Mouse (Mus musculus) neural tube, embryonic 14.5 days (tissue): ENCODE data around the gene Faap100. TPM values are rescaled to one million over a fixed set of nuclear protein-coding genes. Genes with fewer than 3 reads are reported as not detected.

Experiments
- ATAC-seq: fragments of 200-750 bp; cut with Nextera tagmentation; 2 replicates; pipeline ENCODE4 v1.8.0; 2017; ENCODE audit warnings: low read depth, mild to moderate bottlenecking, moderate TSS enrichment, moderate library complexity
- H3K27ac ChIP-seq: fragments of 300-500 bp; sonication (generic); 2 replicates; pipeline ENCODE4 v1.5.1; 2014; ENCODE audit warnings: low read depth, mild to moderate bottlenecking, control low read depth, low read length, moderate library complexity, mixed read lengths
- H3K27me3 ChIP-seq: fragments of 300-500 bp; sonication (generic); 2 replicates; pipeline ENCODE4 v1.6.1; 2014; ENCODE audit warnings: low read length; ENCODE audit not compliant: control insufficient read depth, insufficient read depth
- H3K36me3 ChIP-seq: fragments of 300-500 bp; sonication (generic); 2 replicates; pipeline ENCODE4 v1.6.1; 2014; ENCODE audit warnings: low read length, mixed read lengths; ENCODE audit not compliant: control insufficient read depth, insufficient read depth
- H3K4me1 ChIP-seq: fragments of 300-500 bp; sonication (generic); 2 replicates; pipeline ENCODE4 v1.6.1; 2014; ENCODE audit warnings: low read length; ENCODE audit not compliant: control insufficient read depth, insufficient read depth
- H3K4me2 ChIP-seq: fragments of 300-500 bp; sonication (generic); 2 replicates; pipeline ENCODE4 v1.6.1; 2014; ENCODE audit warnings: mild to moderate bottlenecking, low read depth, low read length, control low read depth
- H3K4me3 ChIP-seq: fragments of 300-500 bp; sonication (generic); 2 replicates; pipeline ENCODE4 v1.5.1; 2014; ENCODE audit warnings: low read depth, low read length, control low read depth, mixed read lengths
- H3K9ac ChIP-seq: fragments of 300-500 bp; sonication (generic); replicated peaks from 2 replicates; pipeline ENCODE4 v1.6.1; 2014; ENCODE audit warnings: low read depth, mild to moderate bottlenecking, control low read depth, low read length, mixed read lengths
- H3K9me3 ChIP-seq: fragments of 300-500 bp; sonication (generic); 2 replicates; pipeline ENCODE4 v1.6.1; 2016; ENCODE audit warnings: low read length; ENCODE audit not compliant: control insufficient read depth
- WGBS: fragments of 180-500 bp; shearing (Covaris S2); extraction: QIAGEN DNeasy Blood & Tissue Kit; methylation state at CpG from one replicate; pipeline ENCODE4 v1.1.7; 2014; 5-methylcytosine and 5-hydroxymethylcytosine counted together
- microRNA-seq: library from miRNA; unstranded; fragments of <30 nt; microRNA quantifications from one replicate; pipeline ENCODE4, GENCODE M21; 2016
- polyA plus RNA-seq: library from polyadenylated mRNA; unstranded; fragments of >200 nt; fragmentation: Nextera tagmentation; extraction: Ambion mirVana; gene quantifications from 2 replicates; pipeline ENCODE4 v1.2.1, GENCODE M21; 2014

The Faap100 gene
- polyA plus RNA-seq, 1 experiment from 2014 or later: 86.8 TPM

- 94% methylated on average over 10 of the region's 10 CpGs for WGBS
These were observed 58.4 kb downstream of the Faap100 start for GRCm38 (mm10) chr11:120320156-120320555.

GRCm38 (mm10) chr11:120319310-120319709 lies 59.3 kb downstream of the Faap100 start:
- no peak for ATAC-seq
- H3K4me1 ChIP-seq: peaks cover 23% of the 10 kb centered on the region

More at GRCm38 (mm10) chr11:120320156-120320555, 58.4 kb downstream of the Faap100 start:
- no peak overlapping the region for H3K27ac ChIP-seq
- H3K27me3 ChIP-seq: no peaks in the 10 kb centered on the region
- H3K4me1 ChIP-seq: peaks cover 15% of the 10 kb centered on the region
- H3K36me3 ChIP-seq: no peaks in the 10 kb centered on the region
- H3K4me2 ChIP-seq: no peak overlapping the region
- H3K9me3 ChIP-seq: no peaks in the 10 kb centered on the region
- no peak overlapping the region for H3K9ac ChIP-seq
- H3K4me3 ChIP-seq: no peak overlapping the region
- ATAC-seq: no peak

More at GRCm38 (mm10) chr11:120319310-120319709, 59.3 kb downstream of the Faap100 start:
- Histone ChIP-seq H3K4me3 (no peak overlapping the region), H3K27ac (no peak overlapping the region), H3K9me3 (no peaks in the 10 kb centered on the region), H3K9ac (no peak overlapping the region), H3K27me3 (no peaks in the 10 kb centered on the region), H3K36me3 (no peaks in the 10 kb centered on the region), H3K4me2 (no peak overlapping the region)
- 89% methylated on average over 5 of the region's 5 CpGs for WGBS

Small RNAs within 50 kb of the gene (microRNA-seq; reads per million reads assigned to microRNA genes)
- gene Gm23419 (not detected), gene Mir6935 (2.0 reads per million)

Other genes starting within 250 kb of the Faap100 start
- gene Slc38a10, start 227.4 kb downstream of the Faap100 start, polyA plus RNA-seq: 78.8 and 90.6 TPM in 2 replicates
- 17.0 and 20.8 TPM in 2 replicates for gene Bahcc1, start 145.8 kb downstream of the Faap100 start, polyA plus RNA-seq
- 4,176 and 4,177 TPM in 2 replicates for gene Actg1, start 30.2 kb downstream of the Faap100 start, polyA plus RNA-seq
- gene Fscn2, start 17.2 kb downstream of the Faap100 start, polyA plus RNA-seq: 0.63 and 1.7 TPM in 2 replicates
- gene Nploc4, start 58.9 kb upstream of the Faap100 start, polyA plus RNA-seq: 31.1 and 39.8 TPM in 2 replicates
- gene Tspan10, start 63.9 kb upstream of the Faap100 start, polyA plus RNA-seq: not detected in 2 replicates
- gene Pde6g, start 74.7 kb upstream of the Faap100 start, polyA plus RNA-seq: 0.31 and 0.59 TPM in 2 replicates
- 12.0 and 12.9 TPM in 2 replicates for gene Oxld1, start 79.3 kb upstream of the Faap100 start, polyA plus RNA-seq
- 21.6 and 28.4 TPM in 2 replicates for gene Ccdc137, start 79.4 kb upstream of the Faap100 start, polyA plus RNA-seq
- gene Arl16, start 88.8 kb upstream of the Faap100 start, polyA plus RNA-seq: 65.5 and 68.1 TPM in 2 replicates
- 131 and 135 TPM in 2 replicates for gene Mrpl12, start 105.8 kb upstream of the Faap100 start, polyA plus RNA-seq
- 24.7 and 30.0 TPM in 2 replicates for gene Slc25a10, start 113.1 kb upstream of the Faap100 start, polyA plus RNA-seq
- gene Gcgr, start 151.9 kb upstream of the Faap100 start, polyA plus RNA-seq: 0.19 and 0.22 TPM in 2 replicates
- 248 and 267 TPM in 2 replicates for gene Mcrip1, start 171.0 kb upstream of the Faap100 start, polyA plus RNA-seq
- gene Ppp1r27, start 172.4 kb upstream of the Faap100 start, polyA plus RNA-seq: not detected in 2 replicates
- gene P4hb, start 194.5 kb upstream of the Faap100 start, polyA plus RNA-seq: 248 and 330 TPM in 2 replicates
- gene Arhgdia, start 202.9 kb upstream of the Faap100 start, polyA plus RNA-seq: 419 and 479 TPM in 2 replicates
- gene Alyref, start 219.6 kb upstream of the Faap100 start, polyA plus RNA-seq: 191 and 222 TPM in 2 replicates
- gene Anapc11, start 219.7 kb upstream of the Faap100 start, polyA plus RNA-seq: 209 and 236 TPM in 2 replicates
- gene Npb, start 229.7 kb upstream of the Faap100 start, polyA plus RNA-seq: 1.3 TPM in 1 of 2 replicates, not detected in the other
- gene Pcyt2, start 239.2 kb upstream of the Faap100 start, polyA plus RNA-seq: 170 and 187 TPM in 2 replicates
- 42.8 and 48.2 TPM in 2 replicates for gene Sirt7, start 246.5 kb upstream of the Faap100 start, polyA plus RNA-seq